Mouse (Mus musculus) spleen, adult 2 months (tissue): Measurements from ENCODE around the gene 4933421I07Rik.

ENCODE experiments used
- CTCF ChIP-seq: fragments of 200-500 bp; IDR thresholded peaks from 2 replicates; pipeline ENCODE4 v1.5.1; 2011; ENCODE audit warnings: mild to moderate bottlenecking, inconsistent platforms; ENCODE audit not compliant: insufficient read depth, insufficient read length, insufficient replicate concordance; ENCODE audit errors: extremely low read depth
- POLR2A ChIP-seq: fragments of 200-500 bp; IDR thresholded peaks from 2 replicates; pipeline ENCODE4 v1.6.1; 2011; ENCODE audit warnings: low read depth, low read length, inconsistent platforms

GRCm38 (mm10) chr7:42454640-42455039 lies 6.7 kb upstream of the 4933421I07Rik start:
- no peak for TF ChIP-seq POLR2A
- TF ChIP-seq CTCF, result no peak
